Mouse (Mus musculus) retina, postnatal 1 day (tissue): ENCODE results near the gene P4ha1.
"Not testable (repeated sequence)": the region's sequence is repeated elsewhere in the genome, so short reads cannot be mapped to it uniquely, and the experiment has no call there.

ENCODE experiments used
- DNase-seq: peaks from one replicate; pipeline ENCODE4 v3.0.0-alpha.2; 2012

The P4ha1 gene

DNA sequence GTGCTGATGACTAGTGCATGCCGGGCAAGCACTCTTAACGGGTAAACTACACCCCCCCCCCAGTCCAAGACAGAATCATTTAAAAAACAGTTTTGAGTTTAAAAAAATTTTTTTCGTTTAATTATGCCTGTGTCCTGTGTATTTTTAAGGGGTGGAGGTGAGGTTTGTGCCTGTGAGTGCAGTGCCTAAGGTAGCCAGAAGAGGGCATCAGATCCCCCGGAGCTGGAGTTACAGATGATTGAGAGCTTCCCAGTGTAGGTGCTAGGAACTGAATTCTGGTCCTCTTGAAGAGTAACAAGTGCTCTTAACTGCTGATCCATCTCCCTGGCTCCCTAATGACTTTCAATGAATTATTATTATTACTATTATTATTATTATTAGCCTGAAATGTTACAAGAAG lies 55.6 kb downstream of the P4ha1 start:
- no peak for DNase-seq

DNA sequence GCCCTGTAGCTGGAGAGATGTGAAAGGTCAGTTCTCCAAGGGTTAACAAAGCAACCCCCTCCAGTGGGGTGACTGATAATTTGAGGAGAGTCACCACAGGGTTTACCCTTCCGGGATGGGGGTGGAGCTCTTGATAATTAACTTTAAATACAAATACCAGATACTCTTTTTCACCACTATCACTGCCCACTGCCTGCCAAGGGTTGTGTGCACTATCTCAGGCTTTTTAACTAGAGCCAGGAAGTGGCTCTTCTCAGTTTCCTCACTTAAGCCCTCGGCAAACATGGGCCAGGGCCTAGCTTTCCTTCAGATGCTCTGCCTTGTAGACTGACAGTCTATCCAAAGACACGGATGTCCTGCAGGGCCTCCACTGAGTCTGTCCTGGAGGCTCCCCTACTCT lies 56.8 kb downstream of the P4ha1 start:
- no peak for DNase-seq

DNA sequence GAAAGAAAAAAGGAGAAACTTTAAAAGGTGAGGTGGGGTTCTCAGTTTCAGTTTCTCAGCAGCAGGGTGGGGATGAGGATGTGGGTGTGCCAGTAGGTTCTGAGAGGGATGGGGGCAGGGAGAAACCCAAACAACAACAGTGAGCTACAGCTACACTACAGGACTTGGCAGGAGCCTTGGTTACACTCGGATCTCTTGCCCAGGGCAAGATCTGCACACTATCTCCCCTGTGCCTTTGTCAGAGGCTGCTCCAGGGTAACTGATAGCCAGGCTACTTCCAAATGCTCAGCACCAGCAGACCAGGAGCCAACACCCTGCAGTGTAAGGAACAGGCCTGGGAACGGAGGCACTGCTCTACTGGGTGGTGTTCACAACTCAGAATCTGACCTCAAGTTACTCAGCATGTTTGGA lies 57.3 kb downstream of the P4ha1 start:
- no peak for DNase-seq

DNA sequence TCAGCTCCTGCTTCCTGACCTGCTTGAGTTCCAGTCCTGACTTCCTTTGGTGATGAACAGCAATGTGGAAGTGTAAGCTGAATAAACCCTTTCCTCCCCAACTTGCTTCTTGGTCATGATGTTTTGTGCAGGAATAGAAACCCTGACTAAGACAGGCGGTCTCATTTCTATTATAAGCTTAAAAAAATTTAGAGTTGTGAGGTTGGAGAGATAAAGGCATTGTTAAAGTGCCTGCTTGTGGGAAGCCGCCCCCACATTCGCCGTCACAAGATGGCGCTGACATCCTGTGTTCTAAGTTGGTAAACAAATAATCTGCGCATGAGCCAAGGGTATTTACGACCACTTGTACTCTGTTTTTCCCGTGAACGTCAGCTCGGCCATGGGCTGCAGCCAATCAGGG lies 58.5 kb downstream of the P4ha1 start:
- DNase-seq, result not testable (repeated sequence)

DNA sequence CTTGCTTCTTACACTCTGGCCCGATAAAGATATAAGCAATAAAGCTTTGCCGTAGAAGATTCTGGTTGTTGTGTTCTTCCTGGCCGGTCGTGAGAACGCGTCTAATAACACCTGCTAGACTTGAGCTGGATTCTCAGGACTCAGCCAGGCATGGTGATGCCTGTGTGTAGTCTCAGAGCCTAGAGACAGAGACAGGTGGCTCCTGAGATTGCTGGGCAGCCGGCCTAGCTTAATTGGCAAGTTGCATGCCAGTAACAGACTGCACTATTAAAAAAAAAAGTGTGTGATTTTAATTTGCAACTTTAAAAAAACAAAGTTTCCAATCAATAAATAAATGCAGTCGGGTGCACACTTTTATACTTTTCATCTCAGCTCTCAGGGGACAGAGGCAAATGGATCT lies 63.9 kb downstream of the P4ha1 start:
- no peak for DNase-seq

DNA sequence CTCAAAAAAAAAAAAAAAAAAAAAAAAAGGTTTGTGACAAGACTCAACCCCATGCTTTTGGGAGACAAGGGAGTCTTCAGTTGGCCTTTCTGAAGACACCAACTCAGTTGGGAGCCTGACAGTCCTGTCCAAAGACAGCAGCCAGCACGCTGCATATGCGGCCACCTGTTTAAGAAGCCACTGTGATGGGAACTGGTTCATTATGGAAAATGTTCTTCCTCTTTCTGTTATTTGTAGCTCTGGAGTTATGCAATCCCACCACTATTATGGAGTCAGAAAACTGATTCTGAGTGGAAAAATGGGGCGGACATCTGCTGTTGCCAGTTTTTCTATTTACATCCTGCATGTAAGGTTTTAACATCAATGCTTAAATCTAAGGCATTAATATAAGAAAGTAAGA lies 66.6 kb downstream of the P4ha1 start:
- no peak for DNase-seq

DNA sequence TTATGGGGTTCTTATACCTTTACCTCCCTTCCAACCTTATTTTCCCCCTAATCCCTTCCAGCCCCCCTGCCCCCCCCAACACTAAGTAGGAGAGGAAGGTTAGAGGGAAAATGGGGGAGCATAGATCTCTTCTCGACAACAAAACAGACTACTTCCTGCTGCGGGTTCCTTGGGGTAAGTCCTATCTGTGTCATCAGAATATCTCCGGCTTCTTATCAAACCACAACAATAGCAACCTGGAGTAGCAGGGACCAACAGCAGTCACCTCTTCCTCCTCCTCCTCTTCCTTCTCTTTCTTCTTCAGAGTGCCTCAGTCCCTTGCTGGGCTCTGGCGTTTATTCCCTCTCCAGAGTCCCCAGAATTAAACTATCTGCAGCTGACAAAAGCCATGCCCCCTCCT lies 68.8 kb downstream of the P4ha1 start:
- DNase-seq, result no peak

DNA sequence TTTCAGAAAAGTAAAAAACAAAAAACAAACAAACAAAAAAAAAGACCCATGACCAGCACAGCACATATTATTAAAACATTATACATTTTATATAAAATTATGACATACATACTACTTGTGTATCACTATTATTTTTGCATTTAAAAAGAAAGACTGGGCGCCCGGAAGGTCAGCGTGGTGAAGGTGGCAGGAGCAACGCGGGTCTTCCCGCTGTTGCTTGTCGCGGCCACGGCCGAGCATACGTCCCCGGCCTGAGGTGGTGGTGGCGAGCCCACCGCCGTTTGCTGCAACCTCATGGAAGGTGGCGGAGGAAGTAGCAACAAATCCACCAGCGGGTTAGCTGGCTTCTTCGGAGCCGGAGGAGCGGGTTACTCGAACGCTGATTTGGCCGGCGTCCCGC lies 72.4 kb downstream of the P4ha1 start, which contains the start of gene Gm10273:
Gm10273 (plus strand) TSS at position 172 of the 400 bp plus-strand sequence.
- DNase-seq, result not testable (repeated sequence)

DNA sequence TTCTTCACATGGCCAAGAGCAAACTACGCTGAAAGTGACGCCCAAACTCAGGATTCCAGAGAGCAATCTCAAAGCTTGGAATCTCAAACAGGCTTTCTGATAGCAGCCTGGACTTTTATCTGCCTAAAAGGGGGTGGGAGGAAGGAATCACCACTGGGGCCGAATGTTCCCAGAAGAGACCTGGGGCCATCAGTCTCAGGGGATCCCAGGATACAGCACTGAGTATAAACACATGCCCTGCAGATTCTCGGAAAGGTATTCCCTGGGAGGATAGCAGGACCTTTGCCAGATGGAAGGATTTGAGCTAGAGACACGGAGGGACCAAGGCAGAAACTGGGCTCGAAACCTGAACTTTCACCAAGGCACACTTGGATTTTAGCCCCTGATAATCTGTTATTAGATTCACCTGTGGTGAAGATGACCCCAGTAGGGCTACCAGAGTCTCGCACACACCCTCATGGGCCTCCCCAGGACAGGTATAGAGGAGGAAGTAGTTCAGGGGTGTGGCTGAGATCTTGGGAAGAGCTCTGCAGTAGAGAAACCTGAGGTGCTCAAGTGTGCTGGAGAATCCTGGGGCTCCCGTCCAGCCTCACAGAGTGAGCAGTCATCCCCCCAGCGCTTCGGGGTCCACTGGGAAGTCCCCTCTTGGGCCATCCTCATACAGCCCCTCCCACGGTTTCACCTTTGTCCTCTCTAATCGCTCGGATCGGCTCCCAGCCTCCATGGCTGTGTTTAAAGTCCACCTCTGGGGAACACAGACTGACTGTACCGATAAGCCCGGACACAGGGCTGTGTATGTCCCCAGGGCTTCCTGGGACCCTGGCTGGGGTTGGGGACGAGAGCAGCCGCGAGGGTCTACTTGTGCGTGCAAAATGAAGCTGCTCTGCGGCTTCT lies 80.0 kb downstream of the P4ha1 start, which contains the start of gene Pla2g12b:
Pla2g12b (plus strand) TSS at position 762 of the 894 bp plus-strand sequence.
- DNase-seq, result no peak

DNA sequence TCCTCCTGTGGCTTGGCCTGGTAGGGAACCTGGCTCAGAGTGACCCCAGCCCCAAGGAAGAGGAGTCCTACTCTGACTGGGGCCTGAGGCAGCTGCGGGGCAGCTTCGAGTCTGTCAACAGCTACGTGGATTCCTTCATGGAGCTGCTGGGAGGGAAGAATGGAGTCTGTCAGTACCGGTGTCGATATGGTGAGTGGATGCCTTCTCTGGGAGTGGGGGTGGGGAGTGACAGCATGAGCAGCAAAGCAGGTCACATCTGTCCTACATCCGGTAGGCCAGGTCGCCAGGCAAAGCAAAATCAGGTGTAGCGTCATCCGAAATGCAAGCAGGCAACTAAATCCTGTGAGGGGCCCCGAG lies 80.7 kb downstream of the P4ha1 start:
- peak; percentile 18 for DNase-seq

DNA sequence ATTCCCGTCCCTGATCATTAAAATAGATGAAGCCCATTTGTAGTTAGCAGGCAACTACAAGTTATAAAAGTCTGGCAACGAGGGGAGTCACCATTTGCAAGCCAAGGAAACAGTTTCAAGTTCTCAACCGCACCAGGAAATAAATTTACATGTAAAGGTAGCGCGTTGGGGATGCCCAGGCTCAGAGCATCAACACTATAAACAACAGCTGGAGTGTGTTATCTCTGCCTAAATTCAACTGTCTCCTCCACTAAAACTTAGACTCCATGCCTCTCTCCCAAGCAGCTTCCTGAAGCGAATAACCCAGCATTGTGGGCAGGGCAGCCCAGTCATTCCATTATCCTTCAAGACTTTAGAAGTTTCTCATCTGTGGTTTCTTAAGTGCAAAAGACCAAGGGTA lies 85.4 kb downstream of the P4ha1 start:
- DNase-seq, result no peak

DNA sequence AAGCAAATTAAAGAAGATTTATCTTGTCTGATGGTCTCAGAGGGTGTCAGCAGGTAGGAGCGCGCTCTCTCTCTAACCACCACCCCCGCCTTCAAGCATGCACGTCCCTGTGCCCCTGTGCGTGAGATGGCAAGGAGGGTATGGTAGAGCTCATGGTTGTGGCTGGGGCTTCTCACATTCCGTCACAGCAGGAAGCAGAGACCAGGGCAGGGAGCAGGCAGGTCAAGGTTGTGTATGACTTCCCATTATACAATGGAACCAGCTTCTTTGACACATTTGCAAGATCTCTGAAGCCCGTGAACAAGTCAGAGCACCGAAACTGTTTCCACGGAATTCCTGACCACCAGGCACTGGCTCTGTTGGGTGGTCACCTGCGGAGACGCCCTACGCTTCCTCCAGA lies 87.2 kb downstream of the P4ha1 start:
- DNase-seq, result no peak

DNA sequence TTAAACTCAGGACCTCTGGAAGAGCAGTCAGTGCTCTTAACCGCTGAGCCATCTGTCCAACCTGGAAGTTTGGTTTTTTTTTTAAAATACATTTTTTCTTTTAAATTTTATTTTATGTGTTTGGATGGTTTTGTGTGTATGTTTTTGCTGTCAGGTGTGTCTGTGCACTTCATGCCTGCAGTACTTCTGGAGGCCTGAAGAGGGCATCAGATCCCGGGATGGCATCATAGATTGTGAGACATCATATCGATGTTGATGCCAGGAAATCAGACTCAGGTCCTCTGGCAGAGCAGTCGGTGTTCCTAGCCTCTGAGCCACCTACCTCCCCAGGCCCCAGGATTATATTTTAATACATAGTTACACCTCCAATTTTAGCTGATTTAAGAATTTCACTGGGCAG lies 90.6 kb downstream of the P4ha1 start:
- no peak for DNase-seq

DNA sequence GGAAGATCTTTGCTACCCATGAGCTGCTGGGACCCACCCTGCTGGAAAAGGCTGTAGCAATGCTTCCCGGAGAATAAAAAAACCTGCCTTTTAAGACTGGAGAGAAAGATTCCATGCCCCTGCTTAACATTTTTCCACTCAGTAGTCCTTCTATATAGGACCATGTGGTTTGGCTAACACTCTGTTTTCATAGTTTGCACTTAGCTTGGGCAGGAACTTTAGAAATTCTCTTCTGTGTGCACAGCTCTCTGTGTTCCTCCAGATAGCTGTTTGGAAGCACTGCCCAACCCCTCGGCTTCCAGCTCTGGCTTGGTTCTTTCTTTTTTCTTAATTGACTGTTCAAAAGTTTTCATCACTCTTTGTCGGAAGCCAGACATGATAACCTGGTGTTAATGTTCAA lies 93.5 kb downstream of the P4ha1 start:
- DNase-seq, result no peak

DNA sequence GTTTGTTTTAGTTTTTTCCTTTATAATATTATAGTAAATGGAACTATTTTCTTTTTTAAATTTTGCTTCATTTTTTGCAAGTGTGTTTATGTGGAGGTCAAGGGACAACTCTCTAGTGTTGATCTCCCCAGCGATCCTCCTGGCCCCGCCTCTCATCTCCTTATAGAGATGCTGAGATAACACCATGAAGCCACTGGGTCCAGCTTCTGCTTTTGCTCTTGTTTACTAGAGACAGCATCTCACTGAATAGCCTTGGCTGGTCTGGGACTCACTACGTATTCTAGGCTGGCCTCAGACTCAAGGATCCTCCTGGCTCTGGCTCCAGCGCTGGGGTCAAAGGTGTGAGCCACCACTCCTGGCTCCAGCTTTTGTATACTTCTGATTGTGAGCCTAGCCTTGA lies 96.4 kb downstream of the P4ha1 start:
- no peak for DNase-seq
